Mouse (Mus musculus): ENCODE measurements around the gene Prss8.
"Not testable (repeated sequence)": the region's sequence is repeated elsewhere in the genome, so short reads cannot be mapped to it uniquely, and the experiment has no call there.

Prss8 gene

DNA sequence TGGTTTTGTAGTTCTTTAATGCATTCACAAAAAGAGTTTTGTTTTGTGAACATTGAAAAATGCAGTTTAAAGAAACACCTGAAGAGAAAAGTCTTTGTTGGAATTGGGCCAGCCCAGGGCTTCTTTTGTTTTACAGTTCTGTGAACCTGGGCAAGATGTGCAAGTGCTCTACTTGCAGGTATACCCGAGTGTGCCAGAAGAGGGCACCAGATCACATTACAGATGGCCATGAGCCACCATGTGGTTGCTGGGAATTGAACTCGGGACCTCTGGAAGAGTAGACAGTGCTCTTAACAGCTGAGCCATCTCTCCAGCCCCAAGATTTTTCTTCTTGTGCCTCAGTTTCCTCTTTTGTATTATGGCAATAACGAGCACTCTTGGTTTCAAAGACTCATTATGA, 11.7 kb downstream of the Prss8 start:
- Histone ChIP-seq H3K27me3 (ENCODE audit: control insufficient read depth, insufficient read depth, low read length, poor library complexity, severe bottlenecking) (no peaks in the 10 kb centered on the region), H3K36me3 (ENCODE audit: control insufficient read depth, insufficient read depth, low read length, poor library complexity, severe bottlenecking) (peaks cover 2% of the 10 kb centered on the region; the same call in 1 of the 2 replicates)
- peak; percentile 81 for DNase-seq (ENCODE audit: low read depth, low spot score)

DNA sequence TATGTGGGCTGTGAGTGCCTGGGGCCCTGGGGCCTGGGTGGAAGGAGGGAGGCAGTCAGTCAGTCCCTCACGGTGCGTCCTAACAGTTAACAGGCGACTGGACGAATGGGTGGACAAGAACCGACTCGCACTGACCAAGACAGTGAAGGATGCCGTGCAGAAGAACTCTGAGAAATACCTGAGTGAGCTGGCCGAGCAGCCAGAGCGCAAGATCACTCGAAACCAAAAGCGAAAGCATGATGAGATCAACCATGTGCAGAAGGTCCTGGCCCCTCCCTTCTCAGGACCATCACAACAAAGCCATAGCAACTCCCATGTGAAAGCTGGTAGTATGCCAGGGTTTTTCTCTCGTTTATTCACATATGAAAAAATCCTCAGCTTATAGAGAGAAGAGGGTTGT, 14.6 kb downstream of the Prss8 start:
- Histone ChIP-seq H3K27me3 (ENCODE audit: control insufficient read depth, insufficient read depth, low read length, poor library complexity, severe bottlenecking) (no peaks in the 10 kb centered on the region), H3K36me3 (ENCODE audit: control insufficient read depth, insufficient read depth, low read length, poor library complexity, severe bottlenecking) (peaks cover 2% of the 10 kb centered on the region; the same call in 1 of the 2 replicates)
- DNase-seq (ENCODE audit: low read depth, low spot score): peak; percentile 35

DNA sequence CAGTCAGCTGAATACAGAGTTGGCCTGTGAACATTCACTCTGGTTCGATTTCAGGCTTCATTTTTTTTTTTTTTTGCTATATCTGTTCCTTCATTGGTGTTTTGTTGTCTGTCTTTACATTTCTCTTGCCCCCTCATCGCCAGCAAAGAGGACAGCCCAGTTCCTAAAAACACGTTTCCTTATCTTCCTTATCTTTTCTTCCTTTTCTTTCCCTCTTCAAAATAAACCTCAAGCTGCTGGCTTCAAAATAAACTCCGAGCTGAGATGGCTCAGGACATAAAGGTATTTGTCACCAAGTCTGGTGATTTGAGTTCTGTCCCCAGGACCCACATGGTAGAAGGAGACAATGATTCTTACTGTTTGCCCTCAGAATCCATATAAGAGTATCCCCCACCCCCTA, 17.0 kb downstream of the Prss8 start:
- DNase-seq (ENCODE audit: low read depth, low spot score): no peak
- peaks cover 4% of the 10 kb centered on the region; the same call in 1 of the 2 replicates for H3K36me3 ChIP-seq (ENCODE audit: control insufficient read depth, insufficient read depth, low read length, poor library complexity, severe bottlenecking)

DNA sequence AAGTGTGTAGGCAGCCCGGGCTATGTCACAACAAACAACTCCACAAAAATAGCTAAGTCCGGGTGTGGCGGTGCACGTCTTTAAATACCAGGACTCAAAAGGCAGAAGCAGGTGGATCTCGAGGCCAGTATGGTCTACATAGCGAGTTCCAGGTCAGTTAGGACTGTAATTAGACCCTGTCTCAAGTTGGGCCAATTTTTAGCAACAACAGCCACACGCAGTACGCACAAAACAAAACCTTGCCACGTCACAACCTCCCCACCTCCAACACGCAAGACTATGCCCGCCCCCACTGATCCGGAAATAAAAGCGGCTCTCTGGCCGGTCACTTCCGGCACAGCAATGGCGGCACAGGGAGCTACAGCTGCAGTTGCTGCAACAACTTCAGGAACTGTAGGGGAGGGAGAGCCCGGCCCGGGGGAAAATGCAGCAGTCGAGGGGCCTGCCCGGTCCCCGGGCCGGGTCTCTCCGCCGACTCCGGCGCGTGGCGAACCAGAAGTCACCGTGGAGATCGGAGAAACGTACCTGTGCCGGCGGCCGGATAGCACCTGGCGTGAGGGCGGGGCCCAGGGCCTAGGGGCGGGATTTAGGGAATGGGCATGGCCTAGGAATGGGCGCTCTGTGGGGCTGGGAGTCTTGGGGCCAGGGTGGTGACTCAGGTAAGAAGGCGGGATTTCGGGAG, 17.6 kb downstream of the Prss8 start, which contains the start of gene Kat8:
TSS of gene Kat8 (plus strand) at position 327 of the 682 bp plus-strand sequence.
- Histone ChIP-seq H3K27me3 (ENCODE audit: control insufficient read depth, insufficient read depth, low read length, poor library complexity, severe bottlenecking) (no peaks in the 10 kb centered on the region), H3K36me3 (ENCODE audit: control insufficient read depth, insufficient read depth, low read length, poor library complexity, severe bottlenecking) (peaks cover 7% of the 10 kb centered on the region; the same call in 1 of the 2 replicates)
- DNase-seq (ENCODE audit: low read depth, low spot score): peak; percentile 90

More for the DNA sequence above, 17.0 kb downstream of the Prss8 start:
- H3K27me3 ChIP-seq (ENCODE audit: control insufficient read depth, insufficient read depth, low read length, poor library complexity, severe bottlenecking): no peaks in the 10 kb centered on the region

DNA sequence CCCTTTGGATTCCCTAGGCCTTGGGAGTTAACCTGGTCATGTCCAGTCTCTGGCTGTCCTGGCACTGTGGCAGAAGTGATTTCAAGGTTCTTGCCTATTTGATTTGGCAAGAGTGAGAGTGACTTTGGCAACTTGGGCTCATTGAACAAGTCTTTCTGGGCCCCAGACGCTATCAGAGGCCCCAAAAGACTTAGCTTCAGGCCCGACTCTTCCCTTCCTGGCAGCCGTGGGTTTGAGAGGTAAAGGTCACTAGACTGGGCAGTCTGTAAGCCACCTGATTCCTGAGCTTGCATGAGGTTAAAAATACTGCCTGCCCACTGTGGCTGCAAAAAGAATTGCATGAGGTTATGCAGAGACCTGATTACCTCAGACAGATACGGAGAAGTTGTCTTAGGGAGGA, 21.2 kb downstream of the Prss8 start:
- DNase-seq (ENCODE audit: low read depth, low spot score): no peak
- Histone ChIP-seq H3K27me3 (ENCODE audit: control insufficient read depth, insufficient read depth, low read length, poor library complexity, severe bottlenecking) (no peaks in the 10 kb centered on the region), H3K36me3 (ENCODE audit: control insufficient read depth, insufficient read depth, low read length, poor library complexity, severe bottlenecking) (peaks cover 10% of the 10 kb centered on the region; the same call in 1 of the 2 replicates)

DNA sequence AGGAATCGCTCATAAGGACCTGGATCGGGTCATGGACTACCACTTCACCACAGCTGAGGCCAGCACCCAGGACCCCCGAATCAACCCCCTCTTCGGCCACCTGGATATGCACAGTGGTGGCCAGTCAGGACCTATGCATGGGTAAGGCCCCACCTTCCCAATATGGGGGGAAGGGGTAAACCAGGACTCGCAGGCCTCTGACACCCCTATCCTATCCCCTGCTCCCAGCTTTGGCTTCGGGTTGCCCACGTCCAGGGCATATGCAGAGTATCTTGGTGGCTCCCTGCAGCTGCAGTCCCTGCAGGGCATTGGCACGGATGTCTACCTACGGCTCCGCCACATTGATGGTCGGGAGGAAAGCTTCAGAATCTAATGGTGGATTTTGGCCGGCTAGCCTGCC, 22.0 kb downstream of the Prss8 start:
- DNase-seq (ENCODE audit: low read depth, low spot score): no peak
- Histone ChIP-seq H3K36me3 (ENCODE audit: control insufficient read depth, insufficient read depth, low read length, poor library complexity, severe bottlenecking) (peaks cover 10% of the 10 kb centered on the region; the same call in 1 of the 2 replicates), H3K27me3 (ENCODE audit: control insufficient read depth, insufficient read depth, low read length, poor library complexity, severe bottlenecking) (no peaks in the 10 kb centered on the region)

- H3K36me3 ChIP-seq (ENCODE audit: control insufficient read depth, insufficient read depth, low read length, poor library complexity, severe bottlenecking): peaks cover 10% of the 10 kb centered on the region; the same call in 1 of the 2 replicates
- peak; percentile 73 for DNase-seq (ENCODE audit: low read depth, low spot score)
- H3K27me3 ChIP-seq (ENCODE audit: control insufficient read depth, insufficient read depth, low read length, poor library complexity, severe bottlenecking): no peaks in the 10 kb centered on the region
These were observed 25.7 kb downstream of the Prss8 start, which contains the start of gene Bckdk for GRCm38 (mm10) chr7:127903971-127904796. Bckdk (plus strand) TSS chr7:127904082.

DNA sequence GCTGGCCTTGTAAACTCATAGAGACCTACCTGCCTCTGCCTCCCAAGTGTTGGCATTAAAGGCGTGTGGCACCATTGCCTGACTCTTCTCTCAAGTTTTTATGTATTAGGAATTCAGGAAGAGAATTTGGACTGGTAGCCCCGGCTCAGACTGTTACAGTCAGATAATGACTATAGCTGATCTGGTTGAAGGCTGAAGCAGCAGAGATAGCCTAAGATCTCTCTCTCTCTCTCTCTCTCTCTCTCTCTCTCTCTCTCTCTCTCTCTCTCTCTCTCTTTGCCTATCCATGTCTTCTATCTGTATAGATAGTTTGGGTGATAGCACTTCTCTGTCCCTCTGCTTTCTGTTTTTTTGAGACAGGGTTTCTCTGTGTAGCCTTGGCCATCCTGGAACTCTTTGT, 28.1 kb downstream of the Prss8 start:
- no peaks in the 10 kb centered on the region; the same call in 1 of the 2 replicates for H3K36me3 ChIP-seq (ENCODE audit: control insufficient read depth, insufficient read depth, low read length, poor library complexity, severe bottlenecking)
- no peak for DNase-seq (ENCODE audit: low read depth, low spot score)
- H3K27me3 ChIP-seq (ENCODE audit: control insufficient read depth, insufficient read depth, low read length, poor library complexity, severe bottlenecking): no peaks in the 10 kb centered on the region

GRCm38 (mm10) chr7:127899997-127900396, 29.9 kb downstream of the Prss8 start:
- no peak for DNase-seq (ENCODE audit: low read depth, low spot score)
- Histone ChIP-seq H3K36me3 (ENCODE audit: control insufficient read depth, insufficient read depth, low read length, poor library complexity, severe bottlenecking) (no peaks in the 10 kb centered on the region), H3K27me3 (ENCODE audit: control insufficient read depth, insufficient read depth, low read length, poor library complexity, severe bottlenecking) (no peaks in the 10 kb centered on the region)

GRCm38 (mm10) chr7:127898179-127898956, 31.5 kb downstream of the Prss8 start:
- Histone ChIP-seq H3K36me3 (ENCODE audit: control insufficient read depth, insufficient read depth, low read length, poor library complexity, severe bottlenecking) (no peaks in the 10 kb centered on the region), H3K27me3 (ENCODE audit: control insufficient read depth, insufficient read depth, low read length, poor library complexity, severe bottlenecking) (no peaks in the 10 kb centered on the region)
- no peak for DNase-seq (ENCODE audit: low read depth, low spot score)

GRCm38 (mm10) chr7:127897542-127897941, 32.4 kb downstream of the Prss8 start:
- H3K27me3 ChIP-seq (ENCODE audit: control insufficient read depth, insufficient read depth, low read length, poor library complexity, severe bottlenecking): no peaks in the 10 kb centered on the region
- no peaks in the 10 kb centered on the region for H3K36me3 ChIP-seq (ENCODE audit: control insufficient read depth, insufficient read depth, low read length, poor library complexity, severe bottlenecking)
- no peak for DNase-seq (ENCODE audit: low read depth, low spot score)

- DNase-seq (ENCODE audit: low read depth, low spot score): peak; percentile 79
- H3K27me3 ChIP-seq (ENCODE audit: control insufficient read depth, insufficient read depth, low read length, poor library complexity, severe bottlenecking): no peaks in the 10 kb centered on the region
- no peaks in the 10 kb centered on the region for H3K36me3 ChIP-seq (ENCODE audit: control insufficient read depth, insufficient read depth, low read length, poor library complexity, severe bottlenecking)
These were observed 33.5 kb downstream of the Prss8 start for GRCm38 (mm10) chr7:127896384-127896783.

DNA sequence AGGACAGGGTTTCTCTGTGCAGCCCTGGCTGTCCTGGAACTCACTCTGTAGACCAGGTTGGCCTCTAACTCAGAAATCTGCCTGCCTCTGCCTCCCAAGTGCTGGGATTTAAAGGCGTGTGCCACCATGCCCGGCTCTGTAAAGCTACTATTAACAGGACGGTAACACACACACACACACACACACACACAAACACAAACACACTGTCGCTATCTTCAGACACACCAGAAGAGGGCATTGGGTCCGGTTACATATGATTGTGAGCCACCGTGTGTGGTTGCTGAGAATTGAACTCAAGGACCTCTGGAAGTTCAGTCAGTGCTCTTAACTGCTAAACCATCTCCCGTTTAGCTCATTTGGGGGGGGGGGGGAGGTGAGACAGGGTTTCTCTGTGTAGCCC, 34.0 kb downstream of the Prss8 start:
- not testable (repeated sequence) for H3K27me3 ChIP-seq (ENCODE audit: control insufficient read depth, insufficient read depth, low read length, poor library complexity, severe bottlenecking); H3K36me3 ChIP-seq (ENCODE audit: control insufficient read depth, insufficient read depth, low read length, poor library complexity, severe bottlenecking); DNase-seq (ENCODE audit: low read depth, low spot score)

GRCm38 (mm10) chr7:127895442-127895841, 34.5 kb downstream of the Prss8 start, which contains the start of the genes Gm21974 and Vkorc1:
Gm21974 (minus strand) TSS chr7:127895454.
Vkorc1 (minus strand) TSS chr7:127895617.
- peak; percentile 90 for DNase-seq (ENCODE audit: low read depth, low spot score)
- H3K36me3 ChIP-seq (ENCODE audit: control insufficient read depth, insufficient read depth, low read length, poor library complexity, severe bottlenecking): no peaks in the 10 kb centered on the region

More at GRCm38 (mm10) chr7:127895442-127895841, 34.5 kb downstream of the Prss8 start, which contains the start of the genes Gm21974 and Vkorc1:
- H3K27me3 ChIP-seq (ENCODE audit: control insufficient read depth, insufficient read depth, low read length, poor library complexity, severe bottlenecking): no peaks in the 10 kb centered on the region
